Mouse (Mus musculus): ENCODE measurements at regions not wholly inside any gene's neighbourhood (a gene's known extent, or its start where the extent isn't known, plus 50 kb on each side); places are given as distances from the start of the nearest gene placed in this dataset.

GRCm38 (mm10) chr8:53821148-53821547 lies 182.3 kb upstream of the Neil3 start:
- H3K4me3 ChIP-seq (ENCODE audit: insufficient read depth in 1 of 2, low read depth in 2 of 2, low read length in 2 of 2) = no peak overlapping the region

GRCm38 (mm10) chr8:53827395-53827794 lies 188.5 kb upstream of the Neil3 start:
- Histone ChIP-seq H3K4me3 (ENCODE audit: insufficient read depth in 1 of 2, low read depth in 2 of 2, low read length in 2 of 2) (no peak overlapping the region), H3K4me1 (replicated peaks; ENCODE audit: control insufficient read depth in 2 of 2, insufficient read depth in 2 of 2, low read length in 1 of 2) (no peaks in the 10 kb centered on the region), H3K9ac (replicated peaks) (no peak overlapping the region), H3K9me3 (ENCODE audit: control insufficient read depth, low read length) (no peaks in the 10 kb centered on the region), H3K27ac (no peak overlapping the region), H3K4me2 (ENCODE audit: low read depth) (no peak overlapping the region), H3K36me3 (replicated peaks; ENCODE audit: control insufficient read depth, insufficient read depth, low read depth) (no peaks in the 10 kb centered on the region), H3K27me3 (ENCODE audit: control insufficient read depth, insufficient read depth, low read length) (no peaks in the 10 kb centered on the region)
- ATAC-seq (ENCODE audit: insufficient read depth) (no peak), DNase-seq (ENCODE audit: low read depth in 3 of 3, low spot score in 3 of 3) (no peak)
- WGBS (ENCODE audit: insufficient replicate concordance) = 70% methylated on average over 1 of the region's 1 CpGs
- TF ChIP-seq EP300 (IDR thresholded peaks at IDR 0.05; ENCODE audit: low read depth) (no peak), CTCF (IDR thresholded peaks at IDR 0.05; ENCODE audit: low read depth) (no peak)

More at GRCm38 (mm10) chr8:53821148-53821547, 182.3 kb upstream of the Neil3 start:
- H3K27me3 ChIP-seq (ENCODE audit: control insufficient read depth, insufficient read depth, low read length) = no peaks in the 10 kb centered on the region
- no peak overlapping the region for H3K27ac ChIP-seq
- no peak overlapping the region for H3K4me2 ChIP-seq (ENCODE audit: low read depth)
- WGBS (ENCODE audit: insufficient replicate concordance) = 61% methylated on average over 1 of the region's 1 CpGs
- TF ChIP-seq CTCF (IDR thresholded peaks at IDR 0.05; ENCODE audit: low read depth) (no peak), EP300 (IDR thresholded peaks at IDR 0.05; ENCODE audit: low read depth) (no peak)
- no peaks in the 10 kb centered on the region for H3K4me1 ChIP-seq (replicated peaks; ENCODE audit: control insufficient read depth in 2 of 2, insufficient read depth in 2 of 2, low read length in 1 of 2)
- ATAC-seq (ENCODE audit: insufficient read depth) = no peak
- no peaks in the 10 kb centered on the region for H3K9me3 ChIP-seq (ENCODE audit: control insufficient read depth, low read length)
- no peak for DNase-seq (ENCODE audit: low read depth in 3 of 3, low spot score in 3 of 3)
- no peak overlapping the region for H3K9ac ChIP-seq (replicated peaks)
- no peaks in the 10 kb centered on the region for H3K36me3 ChIP-seq (replicated peaks; ENCODE audit: control insufficient read depth, insufficient read depth, low read depth)

- H3K4me2 ChIP-seq (ENCODE audit: low read depth) = no peak overlapping the region
- no peaks in the 10 kb centered on the region for H3K4me1 ChIP-seq (replicated peaks; ENCODE audit: control insufficient read depth in 2 of 2, insufficient read depth in 2 of 2, low read length in 1 of 2)
- H3K9me3 ChIP-seq (ENCODE audit: control insufficient read depth, low read length) = no peaks in the 10 kb centered on the region
- TF ChIP-seq CTCF (IDR thresholded peaks at IDR 0.05; ENCODE audit: low read depth) = no peak
- TF ChIP-seq EP300 (IDR thresholded peaks at IDR 0.05; ENCODE audit: low read depth) = no peak
- H3K27ac ChIP-seq = no peak overlapping the region
- no peaks in the 10 kb centered on the region for H3K36me3 ChIP-seq (replicated peaks; ENCODE audit: control insufficient read depth, insufficient read depth, low read depth)
- ATAC-seq (ENCODE audit: insufficient read depth) = no peak
- no peak overlapping the region for H3K9ac ChIP-seq (replicated peaks)
- no peak overlapping the region for H3K4me3 ChIP-seq (ENCODE audit: insufficient read depth in 1 of 2, low read depth in 2 of 2, low read length in 2 of 2)
- DNase-seq (ENCODE audit: low read depth in 3 of 3, low spot score in 3 of 3) = no peak
- H3K27me3 ChIP-seq (ENCODE audit: control insufficient read depth, insufficient read depth, low read length) = no peaks in the 10 kb centered on the region
Measured at GRCm38 (mm10) chr8:53847821-53848220, 209.0 kb upstream of the Neil3 start.

- Histone ChIP-seq H3K27ac (no peak overlapping the region), H3K36me3 (replicated peaks; ENCODE audit: control insufficient read depth, insufficient read depth, low read depth) (no peaks in the 10 kb centered on the region), H3K9ac (replicated peaks) (no peak overlapping the region), H3K9me3 (ENCODE audit: control insufficient read depth, low read length) (no peaks in the 10 kb centered on the region), H3K4me1 (replicated peaks; ENCODE audit: control insufficient read depth in 2 of 2, insufficient read depth in 2 of 2, low read length in 1 of 2) (no peaks in the 10 kb centered on the region), H3K27me3 (ENCODE audit: control insufficient read depth, insufficient read depth, low read length) (no peaks in the 10 kb centered on the region), H3K4me2 (ENCODE audit: low read depth) (no peak overlapping the region), H3K4me3 (ENCODE audit: insufficient read depth in 1 of 2, low read depth in 2 of 2, low read length in 2 of 2) (no peak overlapping the region)
- TF ChIP-seq EP300 (IDR thresholded peaks at IDR 0.05; ENCODE audit: low read depth) (no peak), CTCF (IDR thresholded peaks at IDR 0.05; ENCODE audit: low read depth) (no peak)
- DNase-seq (ENCODE audit: low read depth in 3 of 3, low spot score in 3 of 3) (no peak), ATAC-seq (ENCODE audit: insufficient read depth) (no peak)
- 36% methylated on average over 1 of the region's 1 CpGs for WGBS (ENCODE audit: insufficient replicate concordance)
Measured at GRCm38 (mm10) chr8:53868567-53868966, 208.8 kb upstream of the Vegfc start.

- Histone ChIP-seq H3K4me1 (replicated peaks; ENCODE audit: control insufficient read depth in 2 of 2, insufficient read depth in 2 of 2, low read length in 1 of 2) (no peaks in the 10 kb centered on the region), H3K9ac (replicated peaks) (no peak overlapping the region), H3K27me3 (ENCODE audit: control insufficient read depth, insufficient read depth, low read length) (no peaks in the 10 kb centered on the region), H3K27ac (no peak overlapping the region), H3K4me2 (ENCODE audit: low read depth) (no peak overlapping the region), H3K9me3 (ENCODE audit: control insufficient read depth, low read length) (no peaks in the 10 kb centered on the region), H3K36me3 (replicated peaks; ENCODE audit: control insufficient read depth, insufficient read depth, low read depth) (no peaks in the 10 kb centered on the region), H3K4me3 (ENCODE audit: insufficient read depth in 1 of 2, low read depth in 2 of 2, low read length in 2 of 2) (no peak overlapping the region)
- DNase-seq (ENCODE audit: low read depth in 3 of 3, low spot score in 3 of 3) = peak in 1 of 3 experiments; percentile 0
- 44% methylated on average over 8 of the region's 8 CpGs for WGBS (ENCODE audit: insufficient replicate concordance)
- ATAC-seq (ENCODE audit: insufficient read depth) = no peak
- TF ChIP-seq EP300 (IDR thresholded peaks at IDR 0.05; ENCODE audit: low read depth) (no peak), CTCF (IDR thresholded peaks at IDR 0.05; ENCODE audit: low read depth) (peak; percentile 47)
Measured at GRCm38 (mm10) chr8:53869997-53870596, 207.3 kb upstream of the Vegfc start.
